Mouse (Mus musculus) small intestine, adult 2 months (tissue): ENCODE results near the gene 4930404N11Rik.

ENCODE experiments used
- CTCF ChIP-seq: fragments of 200-500 bp; IDR thresholded peaks from 2 replicates; pipeline ENCODE4 v1.5.1; 2012; ENCODE audit warnings: low read depth, mild to moderate bottlenecking, control low read depth, inconsistent platforms, low read length, moderate library complexity, mixed read lengths; ENCODE audit not compliant: insufficient replicate concordance, insufficient read length; ENCODE audit errors: extremely low read depth
- POLR2A ChIP-seq: fragments of 200-500 bp; IDR thresholded peaks from 2 replicates; pipeline ENCODE4 v1.6.1; 2012; ENCODE audit warnings: low read depth, mild to moderate bottlenecking, control low read depth, inconsistent platforms, low read length, moderate library complexity

GRCm38 (mm10) chr10:81392781-81393185 lies 27.2 kb upstream of the 4930404N11Rik start, which contains the start of gene Smim24:
- TF ChIP-seq CTCF (no peak), POLR2A (peak; percentile 95; the same call in 1 of the 2 replicates)
